Mouse (Mus musculus) heart, postnatal 14 days (tissue): ENCODE results near the gene Rtel1. TPM values are rescaled to one million over a fixed set of nuclear protein-coding genes. Genes with fewer than 3 reads are reported as not detected.
A peak's percentile ranks its signal among the peaks of the same experiment; 100 is the strongest.

Source experiments
- DNase-seq, 2 experiments: peaks; one replicate each; pipeline ENCODE4 v3.0.0; 2021 to 2022
- intact Hi-C: fragments of 180-260 bp; cut with DNase I; formaldehyde crosslinking; loops from one replicate; pipeline ENCODE4 v1.15.1; 2025
- long read RNA-seq, 2 experiments: library from polyadenylated mRNA; stranded (forward); transcript quantifications; one replicate each; pipeline ENCODE4 v2.0.0; 2021
- total RNA-seq, 2 experiments: library from RNA; stranded (reverse); gene quantifications; 2 replicates each; pipeline ENCODE4 v1.2.3; 2021

Gene Rtel1
- 10 to 100 TPM; 15.8 to 18.5 TPM for total RNA-seq
- long read RNA-seq, experiment 1, partial matches to known transcripts = 1 of 4 reads
- long read RNA-seq, experiment 1, other reads (novel, unspliced or antisense) = 3 of 4 reads
- long read RNA-seq, experiment 2, full-length matches to known transcripts = 1 of 3 reads
- long read RNA-seq, experiment 2, partial matches to known transcripts = 0 of 3 reads
- long read RNA-seq, experiment 2, other reads (novel, unspliced or antisense) = 2 of 3 reads

GRCm38 (mm10) chr2:181319248-181320102 is at the start of gene Rtel1:
Rtel1 (plus strand) TSS chr2:181319739.
- peak; percentile 74 to 88 for DNase-seq
- intact Hi-C loops = no loop called here

GRCm38 (mm10) chr2:181272092-181272491 is 47.4 kb upstream of the Rtel1 start:
- intact Hi-C loops = no loop called here
- no peak for DNase-seq

- intact Hi-C loops = no loop called here
These were observed 45.7 kb upstream of the Rtel1 start for GRCm38 (mm10) chr2:181273829-181274228.

GRCm38 (mm10) chr2:181274639-181275038 is 44.9 kb upstream of the Rtel1 start:
- no peak for DNase-seq
- intact Hi-C loops = no loop called here

More at GRCm38 (mm10) chr2:181273829-181274228, 45.7 kb upstream of the Rtel1 start:
- no peak for DNase-seq

- intact Hi-C loops = no loop called here
These were observed 42.8 kb upstream of the Rtel1 start for GRCm38 (mm10) chr2:181276766-181277165.

GRCm38 (mm10) chr2:181277866-181278265 is 41.7 kb upstream of the Rtel1 start:
- intact Hi-C loops = no loop called here
- DNase-seq = no peak

More at GRCm38 (mm10) chr2:181276766-181277165, 42.8 kb upstream of the Rtel1 start:
- DNase-seq = no peak

GRCm38 (mm10) chr2:181279968-181280367 is 39.6 kb upstream of the Rtel1 start:
- intact Hi-C loops = no loop called here
- no peak for DNase-seq

GRCm38 (mm10) chr2:181286629-181287337 is 32.8 kb upstream of the Rtel1 start:
- DNase-seq = no peak
- intact Hi-C loops = loop anchor here (2.0 to 5.0 kb wide), 2 partner anchors 44 to 100 kb away; partner anchors contain the start of genes Helz2 and Ppdpf

GRCm38 (mm10) chr2:181287338-181287957 is 32.1 kb upstream of the Rtel1 start:
- intact Hi-C loops = loop anchor here (2.0 to 5.0 kb wide), 2 partner anchors 45 to 101 kb away; partner anchors contain the start of genes Helz2 and Ppdpf
- DNase-seq = peak; percentile 89

- peak; percentile 91 to 94 for DNase-seq
- intact Hi-C loops = loop anchor here (2.0 to 5.0 kb wide), 2 partner anchors 46 to 101 kb away; partner anchors contain the start of genes Helz2 and Ppdpf
These were observed 31.6 kb upstream of the Rtel1 start, which contains the start of gene Gmeb2 for GRCm38 (mm10) chr2:181287958-181288350. Gmeb2 (minus strand) TSS chr2:181288035.

- intact Hi-C loops = loop anchor here (5.0 kb wide), 1 partner anchor 46 kb away; the partner anchor contains the start of gene Helz2
- no peak for DNase-seq
These were observed 30.8 kb upstream of the Rtel1 start for GRCm38 (mm10) chr2:181288691-181289090.

GRCm38 (mm10) chr2:181290937-181291336 is 28.6 kb upstream of the Rtel1 start:
- intact Hi-C loops = no loop called here
- no peak for DNase-seq

- peak; percentile 18 to 38 for DNase-seq
These were observed 17.5 kb upstream of the Rtel1 start for GRCm38 (mm10) chr2:181302041-181302440.

GRCm38 (mm10) chr2:181304944-181305343 is 14.6 kb upstream of the Rtel1 start:
- intact Hi-C loops = no loop called here
- DNase-seq = no peak

More at GRCm38 (mm10) chr2:181302041-181302440, 17.5 kb upstream of the Rtel1 start:
- intact Hi-C loops = no loop called here

- intact Hi-C loops = no loop called here
- DNase-seq = peak; percentile 33 to 51
These were observed 12.3 kb upstream of the Rtel1 start for GRCm38 (mm10) chr2:181307144-181307804.

- DNase-seq = no peak
- intact Hi-C loops = no loop called here
These were observed 7.1 kb upstream of the Rtel1 start for GRCm38 (mm10) chr2:181312435-181312834.

- intact Hi-C loops = no loop called here
- no peak for DNase-seq
These were observed 6.6 kb upstream of the Rtel1 start for GRCm38 (mm10) chr2:181313006-181313343.

- no peak for DNase-seq
- intact Hi-C loops = no loop called here
These were observed 6.0 kb upstream of the Rtel1 start for GRCm38 (mm10) chr2:181313344-181314079.
